Mouse (Mus musculus): ENCODE measurements around the gene Focad.

DNA sequence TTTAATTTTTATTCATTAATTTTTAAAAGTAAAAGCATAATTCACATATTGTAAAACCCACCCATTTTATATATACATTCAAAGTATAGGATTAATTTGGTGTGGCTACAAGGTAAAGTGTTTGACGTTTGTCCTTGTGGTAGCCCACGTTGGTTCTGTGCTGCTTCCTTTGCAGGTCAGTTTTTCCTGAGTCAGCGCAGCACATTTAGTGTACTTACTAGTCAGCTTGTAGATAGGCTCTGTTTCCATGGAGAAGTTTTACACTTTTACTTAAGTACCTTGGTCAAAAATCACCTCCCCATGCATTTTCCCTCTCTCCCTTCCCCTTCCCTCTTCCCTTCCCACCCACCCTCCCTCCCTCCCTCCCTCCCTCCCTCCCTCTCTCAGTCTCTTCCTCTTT lies 220.5 kb downstream of the Focad start:
- no peak for TF ChIP-seq POLR2A (IDR thresholded peaks at IDR 0.05; ENCODE audit: insufficient read depth, low read depth, low read length)
- no peak for TF ChIP-seq CTCF (IDR thresholded peaks at IDR 0.05)
